Mouse (Mus musculus): ENCODE measurements around the gene Ggta1. TPM values are rescaled to one million over a fixed set of nuclear protein-coding genes. Genes with fewer than 3 reads are reported as not detected.

The Ggta1 gene
- 3.5 TPM in 2 replicates for polyA plus RNA-seq (2012)

GRCm38 (mm10) chr2:35462791-35463281, at the start of gene Ggta1:
Gene Ggta1 (minus strand): TSS chr2:35463231.
- TF ChIP-seq GATA1 (IDR thresholded peaks at IDR 0.05; ENCODE audit: low read length), result no peak

- no peak for TF ChIP-seq GATA1 (IDR thresholded peaks at IDR 0.05; ENCODE audit: low read length)
These were observed 49.2 kb upstream of the Ggta1 start for GRCm38 (mm10) chr2:35512226-35512625.

GRCm38 (mm10) chr2:35510920-35511319, 47.9 kb upstream of the Ggta1 start:
- no peak for TF ChIP-seq GATA1 (IDR thresholded peaks at IDR 0.05; ENCODE audit: low read length)

- no peak for TF ChIP-seq GATA1 (IDR thresholded peaks at IDR 0.05; ENCODE audit: low read length)
These were observed 46.9 kb upstream of the Ggta1 start for GRCm38 (mm10) chr2:35509888-35510287.

GRCm38 (mm10) chr2:35509343-35509667, 46.3 kb upstream of the Ggta1 start:
- TF ChIP-seq GATA1 (IDR thresholded peaks at IDR 0.05; ENCODE audit: low read length), result no peak

- no peak for TF ChIP-seq GATA1 (IDR thresholded peaks at IDR 0.05; ENCODE audit: low read length)
These were observed 45.7 kb upstream of the Ggta1 start for GRCm38 (mm10) chr2:35508597-35509342.

GRCm38 (mm10) chr2:35507191-35507511, 44.1 kb upstream of the Ggta1 start:
- no peak for TF ChIP-seq GATA1 (IDR thresholded peaks at IDR 0.05; ENCODE audit: low read length)

GRCm38 (mm10) chr2:35506311-35507190, 43.5 kb upstream of the Ggta1 start:
- peak; percentile 84 for TF ChIP-seq GATA1 (IDR thresholded peaks at IDR 0.05; ENCODE audit: low read length)

- TF ChIP-seq GATA1 (IDR thresholded peaks at IDR 0.05; ENCODE audit: low read length), result no peak
These were observed 42.7 kb upstream of the Ggta1 start for GRCm38 (mm10) chr2:35505519-35506286.

- peak; percentile 20 for TF ChIP-seq GATA1 (IDR thresholded peaks at IDR 0.05; ENCODE audit: low read length)
These were observed 41.4 kb upstream of the Ggta1 start for GRCm38 (mm10) chr2:35504417-35504776.

- no peak for TF ChIP-seq GATA1 (IDR thresholded peaks at IDR 0.05; ENCODE audit: low read length)
These were observed 40.8 kb upstream of the Ggta1 start for GRCm38 (mm10) chr2:35503723-35504416.

- TF ChIP-seq GATA1 (IDR thresholded peaks at IDR 0.05; ENCODE audit: low read length), result no peak
These were observed 40.1 kb upstream of the Ggta1 start for GRCm38 (mm10) chr2:35503021-35503722.

GRCm38 (mm10) chr2:35502561-35502960, 39.5 kb upstream of the Ggta1 start:
- TF ChIP-seq GATA1 (IDR thresholded peaks at IDR 0.05; ENCODE audit: low read length), result no peak

- TF ChIP-seq GATA1 (IDR thresholded peaks at IDR 0.05; ENCODE audit: low read length), result no peak
These were observed 36.4 kb upstream of the Ggta1 start for GRCm38 (mm10) chr2:35499474-35499873.

GRCm38 (mm10) chr2:35498961-35499360, 35.9 kb upstream of the Ggta1 start:
- TF ChIP-seq GATA1 (IDR thresholded peaks at IDR 0.05; ENCODE audit: low read length), result no peak
